9 mouse cellular contexts compared by ENCODE assay signal in genomic region chr14:76818256-76819010, GRCm38 (mm10).
DNase-seq lines count a peak whose midpoint lies in the region; ATAC-seq and TF ChIP-seq lines count a peak whose summit lies in the region.
"Had no signal": no experiment of that assay in that cellular context is flagged by ENCODE, and none has a peak within 500 bp of the region (broad histone marks: within the 10 kb centered on the region; RNA-seq: fewer than 3 reads in every experiment).

No protein-coding gene starts in this region.

- peak; percentile 76 for TF ChIP-seq EP300 in lung, postnatal 0 days (IDR thresholded peaks at IDR 0.05)

- peaks cover 22% of the 10 kb centered on the region; the same call in 1 of the 2 replicates for H3K4me1 ChIP-seq in lung, postnatal 0 days (ENCODE audit: insufficient read depth, low read depth, low read length)
- peaks cover 3% of the 10 kb centered on the region; the same call in 1 of the 2 replicates for H3K4me1 ChIP-seq in thymus, adult 2 months (replicated peaks; ENCODE audit: control insufficient read depth, insufficient read depth, low read length)

- no peaks in the 10 kb centered on the region for H3K27me3 ChIP-seq in lung, postnatal 0 days (replicated peaks; ENCODE audit: insufficient read depth, low read length)
- H3K27me3 ChIP-seq in thymus, adult 2 months (ENCODE audit: control insufficient read depth, insufficient read depth, low read length) = no peaks in the 10 kb centered on the region

- ATAC-seq in common myeloid progenitor, adult 5-6 weeks (replicated peaks; ENCODE audit: low read depth, poor library complexity, severe bottlenecking) = peak; percentile 32; the same call in 1 of the 2 replicates
- peak; percentile 85 for ATAC-seq in lung, postnatal 0 days

- H3K27ac ChIP-seq in lung, postnatal 0 days (ENCODE audit: low read length) = peak overlapping the region; percentile 70
- no peak overlapping the region for H3K27ac ChIP-seq in thymus, adult 2 months (ENCODE audit: control insufficient read depth, insufficient read depth, low read length)

- TF ChIP-seq POLR2A in thymus, adult 2 months (IDR thresholded peaks at IDR 0.05; ENCODE audit: control insufficient read depth, extremely low read depth, insufficient read depth, low read length, poor library complexity) = no peak

- no peaks in the 10 kb centered on the region for H3K36me3 ChIP-seq in lung, postnatal 0 days (ENCODE audit: insufficient read depth, low read length)
- H3K36me3 ChIP-seq in thymus, adult 2 months (ENCODE audit: control insufficient read depth, insufficient read depth, low read length) = no peaks in the 10 kb centered on the region

- 13% methylated on average over 10 of the region's 10 CpGs for WGBS in lung, postnatal 0 days
- WGBS in thymus, adult 2 months = 61% methylated on average over 10 of the region's 10 CpGs

- no peak overlapping the region for H3K4me3 ChIP-seq in lung, postnatal 0 days (ENCODE audit: low read depth, low read length)
- H3K4me3 ChIP-seq in thymus, adult 2 months (ENCODE audit: control insufficient read depth, insufficient read depth, low read length) = no peak overlapping the region

- peak overlapping the region; percentile 25; the same call in 1 of the 2 replicates for H3K4me2 ChIP-seq in lung, postnatal 0 days (replicated peaks; ENCODE audit: low read depth, low read length)

- peak; percentile 96 for DNase-seq in heart, adult 11 months
- no peak for DNase-seq in heart, postnatal 25 days (ENCODE audit: low spot score)
- DNase-seq in kidney, postnatal 10 days = peak; percentile 47
- peak; percentile 92 for DNase-seq in lung, postnatal 0 days (ENCODE audit: low spot score)
- no peak for DNase-seq in thymus, postnatal 10 days (ENCODE audit: low spot score in 2 of 2)
- DNase-seq in thymus, adult 2 months = no peak
- DNase-seq in layer of hippocampus, adult 11-12 months (ENCODE audit: low spot score) = no peak
- DNase-seq: midbrain, embryonic 14.5 days had no signal

- no peaks in the 10 kb centered on the region for H3K9me3 ChIP-seq in lung, postnatal 0 days (ENCODE audit: low read length)

- no peak overlapping the region for H3K9ac ChIP-seq in lung, postnatal 0 days (replicated peaks; ENCODE audit: low read depth)

- intact Hi-C loops in heart, postnatal 25 days (cut with DNase I) = loop anchor here (1.0 to 5.0 kb wide), 2 partner anchors 126 to 314 kb away; no protein-coding TSS in a partner anchor

- TF ChIP-seq CTCF in lung, postnatal 0 days (IDR thresholded peaks at IDR 0.05) = 0 out of 2 replicates have a peak, but pooled peaks have one; percentile 3
- TF ChIP-seq CTCF in thymus, adult 2 months (IDR thresholded peaks at IDR 0.05; ENCODE audit: borderline replicate concordance, control insufficient read depth, extremely low read depth, insufficient read depth, low read length, poor library complexity) = no peak

Comparison
In these comparisons a context has a peak if more than half of its experiments do, and no peak if none do; other contexts are left out.
1. DNase-seq: peak in heart, adult 11 months (single experiment), kidney, postnatal 10 days (single experiment) and lung, postnatal 0 days (single experiment); none in heart, postnatal 25 days (single experiment), thymus, postnatal 10 days (0 of 2), thymus, adult 2 months (single experiment) and layer of hippocampus, adult 11-12 months (single experiment).